Mouse (Mus musculus): ENCODE results near the gene Fut8. TPM values are rescaled to one million over a fixed set of nuclear protein-coding genes. Genes with fewer than 3 reads are reported as not detected.

Gene Fut8
- polyA plus RNA-seq, 1 experiment from 2014 or later = 37.5 TPM

- no peak overlapping the region for H3K9ac ChIP-seq (replicated peaks)
- H3K9me3 ChIP-seq = no peaks in the 10 kb centered on the region
- no peak overlapping the region for H3K4me2 ChIP-seq (replicated peaks)
- H3K4me3 ChIP-seq = no peak overlapping the region
- 77% methylated on average over 4 of the region's 4 CpGs for WGBS
- no peaks in the 10 kb centered on the region for H3K27me3 ChIP-seq
- ATAC-seq (replicated peaks) = no peak
- no peaks in the 10 kb centered on the region for H3K36me3 ChIP-seq
- no peak overlapping the region for H3K27ac ChIP-seq (replicated peaks)
- no peaks in the 10 kb centered on the region for H3K4me1 ChIP-seq
Observed at GRCm38 (mm10) chr12:77292375-77293258, 54.7 kb downstream of the Fut8 start.

GRCm38 (mm10) chr12:77296119-77296518 is 58.2 kb downstream of the Fut8 start:
- Histone ChIP-seq H3K9ac (replicated peaks) (no peak overlapping the region), H3K4me1 (no peaks in the 10 kb centered on the region), H3K27ac (replicated peaks) (no peak overlapping the region), H3K9me3 (no peaks in the 10 kb centered on the region), H3K4me3 (no peak overlapping the region), H3K27me3 (no peaks in the 10 kb centered on the region), H3K4me2 (replicated peaks) (no peak overlapping the region), H3K36me3 (no peaks in the 10 kb centered on the region)
- no peak for ATAC-seq (replicated peaks)
- 81% methylated on average over 1 of the region's 1 CpGs for WGBS

- ATAC-seq (replicated peaks) = no peak
- no peak overlapping the region for H3K27ac ChIP-seq (replicated peaks)
- no peaks in the 10 kb centered on the region for H3K27me3 ChIP-seq
- no peaks in the 10 kb centered on the region for H3K4me1 ChIP-seq
- no peaks in the 10 kb centered on the region for H3K36me3 ChIP-seq
- H3K4me2 ChIP-seq (replicated peaks) = no peak overlapping the region
- no peak overlapping the region for H3K4me3 ChIP-seq
- 86% methylated on average over 4 of the region's 4 CpGs for WGBS
- no peaks in the 10 kb centered on the region for H3K9me3 ChIP-seq
- no peak overlapping the region for H3K9ac ChIP-seq (replicated peaks)
Observed at GRCm38 (mm10) chr12:77297114-77297513, 59.2 kb downstream of the Fut8 start.

GRCm38 (mm10) chr12:77297858-77298257 is 59.9 kb downstream of the Fut8 start:
- Histone ChIP-seq H3K27me3 (no peaks in the 10 kb centered on the region), H3K4me3 (no peak overlapping the region), H3K27ac (replicated peaks) (no peak overlapping the region), H3K4me2 (replicated peaks) (no peak overlapping the region), H3K4me1 (no peaks in the 10 kb centered on the region), H3K9me3 (no peaks in the 10 kb centered on the region), H3K9ac (replicated peaks) (no peak overlapping the region), H3K36me3 (no peaks in the 10 kb centered on the region)
- no peak for ATAC-seq (replicated peaks)
- 81% methylated on average over 2 of the region's 2 CpGs for WGBS

GRCm38 (mm10) chr12:77302011-77302410 is 64.1 kb downstream of the Fut8 start:
- Histone ChIP-seq H3K9me3 (no peaks in the 10 kb centered on the region), H3K4me3 (no peak overlapping the region), H3K9ac (replicated peaks) (no peak overlapping the region), H3K27ac (replicated peaks) (no peak overlapping the region), H3K36me3 (no peaks in the 10 kb centered on the region), H3K27me3 (no peaks in the 10 kb centered on the region), H3K4me1 (no peaks in the 10 kb centered on the region), H3K4me2 (replicated peaks) (no peak overlapping the region)
- 96% methylated on average over 1 of the region's 1 CpGs for WGBS
- ATAC-seq (replicated peaks) = no peak

GRCm38 (mm10) chr12:77303367-77303766 is 65.4 kb downstream of the Fut8 start:
- H3K27me3 ChIP-seq = no peaks in the 10 kb centered on the region
- no peak for ATAC-seq (replicated peaks)
- no peaks in the 10 kb centered on the region for H3K9me3 ChIP-seq

GRCm38 (mm10) chr12:77305502-77305901 is 67.6 kb downstream of the Fut8 start:
- Histone ChIP-seq H3K9me3 (no peaks in the 10 kb centered on the region), H3K27ac (replicated peaks) (no peak overlapping the region), H3K27me3 (no peaks in the 10 kb centered on the region), H3K4me3 (no peak overlapping the region), H3K36me3 (no peaks in the 10 kb centered on the region), H3K4me1 (no peaks in the 10 kb centered on the region), H3K4me2 (replicated peaks) (no peak overlapping the region), H3K9ac (replicated peaks) (no peak overlapping the region)
- no peak for ATAC-seq (replicated peaks)
- WGBS = 89% methylated on average over 3 of the region's 3 CpGs

More at GRCm38 (mm10) chr12:77303367-77303766, 65.4 kb downstream of the Fut8 start:
- Histone ChIP-seq H3K4me2 (replicated peaks) (no peak overlapping the region), H3K9ac (replicated peaks) (no peak overlapping the region), H3K4me1 (no peaks in the 10 kb centered on the region), H3K27ac (replicated peaks) (no peak overlapping the region), H3K4me3 (no peak overlapping the region), H3K36me3 (no peaks in the 10 kb centered on the region)

- WGBS = 87% methylated on average over 3 of the region's 3 CpGs
- Histone ChIP-seq H3K27ac (replicated peaks) (no peak overlapping the region), H3K4me2 (replicated peaks) (no peak overlapping the region), H3K9ac (replicated peaks) (no peak overlapping the region), H3K9me3 (no peaks in the 10 kb centered on the region), H3K4me1 (no peaks in the 10 kb centered on the region), H3K27me3 (no peaks in the 10 kb centered on the region), H3K4me3 (no peak overlapping the region), H3K36me3 (no peaks in the 10 kb centered on the region)
- no peak for ATAC-seq (replicated peaks)
Observed at GRCm38 (mm10) chr12:77306759-77307314, 68.9 kb downstream of the Fut8 start.

GRCm38 (mm10) chr12:77309507-77309906 is 71.6 kb downstream of the Fut8 start:
- no peak overlapping the region for H3K4me3 ChIP-seq
- no peaks in the 10 kb centered on the region for H3K9me3 ChIP-seq
- H3K27ac ChIP-seq (replicated peaks) = no peak overlapping the region
- no peak overlapping the region for H3K9ac ChIP-seq (replicated peaks)
- no peak overlapping the region for H3K4me2 ChIP-seq (replicated peaks)
- no peaks in the 10 kb centered on the region for H3K27me3 ChIP-seq
- ATAC-seq (replicated peaks) = no peak
- no peaks in the 10 kb centered on the region for H3K4me1 ChIP-seq
- H3K36me3 ChIP-seq = no peaks in the 10 kb centered on the region

- H3K27me3 ChIP-seq = no peaks in the 10 kb centered on the region
- H3K9me3 ChIP-seq = no peaks in the 10 kb centered on the region
- no peak for ATAC-seq (replicated peaks)
- H3K4me1 ChIP-seq = no peaks in the 10 kb centered on the region
- no peak overlapping the region for H3K9ac ChIP-seq (replicated peaks)
- H3K4me3 ChIP-seq = no peak overlapping the region
- H3K36me3 ChIP-seq = no peaks in the 10 kb centered on the region
- no peak overlapping the region for H3K27ac ChIP-seq (replicated peaks)
- no peak overlapping the region for H3K4me2 ChIP-seq (replicated peaks)
Observed at GRCm38 (mm10) chr12:77313502-77313901, 75.6 kb downstream of the Fut8 start.

- Histone ChIP-seq H3K27me3 (no peaks in the 10 kb centered on the region), H3K4me1 (no peaks in the 10 kb centered on the region), H3K4me2 (replicated peaks) (no peak overlapping the region), H3K27ac (replicated peaks) (no peak overlapping the region), H3K9me3 (no peaks in the 10 kb centered on the region), H3K36me3 (no peaks in the 10 kb centered on the region), H3K9ac (replicated peaks) (no peak overlapping the region), H3K4me3 (no peak overlapping the region)
- WGBS = 81% methylated on average over 3 of the region's 3 CpGs
- no peak for ATAC-seq (replicated peaks)
Observed at GRCm38 (mm10) chr12:77324142-77324541, 86.2 kb downstream of the Fut8 start.

- Histone ChIP-seq H3K27ac (replicated peaks) (no peak overlapping the region), H3K27me3 (no peaks in the 10 kb centered on the region), H3K4me1 (no peaks in the 10 kb centered on the region), H3K4me3 (no peak overlapping the region), H3K4me2 (replicated peaks) (no peak overlapping the region), H3K9ac (replicated peaks) (no peak overlapping the region), H3K9me3 (no peaks in the 10 kb centered on the region), H3K36me3 (no peaks in the 10 kb centered on the region)
- ATAC-seq (replicated peaks) = no peak
- 86% methylated on average over 1 of the region's 1 CpGs for WGBS
Observed at GRCm38 (mm10) chr12:77346521-77346920, 108.6 kb downstream of the Fut8 start.

- no peaks in the 10 kb centered on the region for H3K27me3 ChIP-seq
- H3K4me1 ChIP-seq = no peaks in the 10 kb centered on the region
- no peak overlapping the region for H3K4me3 ChIP-seq
- no peak overlapping the region for H3K9ac ChIP-seq (replicated peaks)
- no peak for ATAC-seq (replicated peaks)
- H3K4me2 ChIP-seq (replicated peaks) = no peak overlapping the region
- no peaks in the 10 kb centered on the region for H3K9me3 ChIP-seq
- no peaks in the 10 kb centered on the region for H3K36me3 ChIP-seq
- no peak overlapping the region for H3K27ac ChIP-seq (replicated peaks)
Observed at GRCm38 (mm10) chr12:77349543-77349942, 111.6 kb downstream of the Fut8 start.
